Mouse (Mus musculus) liver, embryonic 16.5 days (tissue): Measurements from ENCODE around the gene Trim52. TPM values are rescaled to one million over a fixed set of nuclear protein-coding genes. Genes with fewer than 3 reads are reported as not detected.
A peak's percentile ranks its signal among the peaks of the same experiment; 100 is the strongest.
"Not testable (repeated sequence)": the region's sequence is repeated elsewhere in the genome, so short reads cannot be mapped to it uniquely, and the experiment has no call there.

Experiments used
- ATAC-seq: fragments of 200-750 bp; cut with Nextera tagmentation; 2 replicates; pipeline ENCODE4 v1.8.0; 2017; ENCODE audit warnings: low read depth, mild to moderate bottlenecking, moderate number of reproducible peaks, moderate library complexity
- H3K27ac ChIP-seq: fragments of 300-500 bp; sonication (generic); 2 replicates; pipeline ENCODE4 v1.5.1; 2014; ENCODE audit warnings: mild to moderate bottlenecking, low read length
- H3K27me3 ChIP-seq: fragments of 300-500 bp; sonication (generic); 2 replicates; pipeline ENCODE4 v1.6.1; 2014; ENCODE audit warnings: low read depth, low read length, mixed read lengths; ENCODE audit not compliant: control insufficient read depth, insufficient read depth
- H3K36me3 ChIP-seq: fragments of 300-500 bp; sonication (generic); 2 replicates; pipeline ENCODE4 v1.6.1; 2014; ENCODE audit warnings: mild to moderate bottlenecking; ENCODE audit not compliant: control insufficient read depth, insufficient read depth
- H3K4me1 ChIP-seq: fragments of 300-500 bp; sonication (generic); 2 replicates; pipeline ENCODE4 v1.6.1; 2014; ENCODE audit warnings: low read depth, low read length, mixed read lengths; ENCODE audit not compliant: control insufficient read depth
- H3K4me2 ChIP-seq: fragments of 300-500 bp; sonication (generic); 2 replicates; pipeline ENCODE4 v1.6.1; 2014; ENCODE audit warnings: low read depth, low read length, mixed read lengths
- H3K4me3 ChIP-seq: fragments of 300-500 bp; sonication (generic); 2 replicates; pipeline ENCODE4 v1.5.1; 2014; ENCODE audit warnings: low read depth, mild to moderate bottlenecking, low read length
- H3K9ac ChIP-seq: fragments of 300-500 bp; sonication (generic); 2 replicates; pipeline ENCODE4 v1.6.1; 2014; ENCODE audit warnings: low read depth, low read length
- H3K9me3 ChIP-seq: fragments of 300-500 bp; sonication (generic); replicated peaks from 2 replicates; pipeline ENCODE4 v1.6.1; 2016; ENCODE audit warnings: low read length; ENCODE audit not compliant: control insufficient read depth
- WGBS: fragments of 180-500 bp; shearing (Covaris S2); extraction: QIAGEN DNeasy Blood & Tissue Kit; methylation state at CpG from one replicate; pipeline ENCODE4 v1.1.7; 2014; ENCODE audit not compliant: insufficient replicate concordance; 5-methylcytosine and 5-hydroxymethylcytosine counted together
- polyA plus RNA-seq: library from polyadenylated mRNA; unstranded; fragments of >200 nt; fragmentation: Nextera tagmentation; extraction: Ambion mirVana; gene quantifications from 2 replicates; pipeline ENCODE4 v1.2.1, GENCODE M21; 2015

Gene Trim52
- polyA plus RNA-seq, 1 experiment from 2014 or later, result not detected

DNA sequence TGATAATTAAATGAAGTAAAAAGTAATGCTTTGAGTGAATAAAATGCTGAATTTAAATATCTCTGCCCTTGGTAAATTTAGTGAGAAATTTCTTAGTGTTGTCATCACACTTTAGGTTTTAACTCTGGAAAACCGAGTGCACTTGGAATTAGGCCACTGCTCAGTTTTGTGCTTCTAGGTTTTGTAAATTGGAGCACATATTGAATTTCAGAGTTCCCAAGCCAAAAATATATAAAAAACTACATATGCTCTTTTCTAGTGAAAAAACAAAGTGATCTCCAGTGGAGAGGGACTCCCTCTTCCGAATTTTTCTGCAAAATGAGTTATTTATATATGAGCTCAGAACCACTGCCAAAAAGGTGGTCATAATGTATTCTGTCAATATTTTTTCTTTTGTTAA, 45.2 kb downstream of the Trim52 start:
- no peak overlapping the region for H3K4me2 ChIP-seq
- no peak overlapping the region for H3K4me3 ChIP-seq
- H3K4me1 ChIP-seq, result no peaks in the 10 kb centered on the region
- WGBS, result 32% methylated on average over 2 of the region's 2 CpGs
- no peaks in the 10 kb centered on the region for H3K36me3 ChIP-seq
- no peak for ATAC-seq
- H3K27me3 ChIP-seq, result no peaks in the 10 kb centered on the region
- no peak overlapping the region for H3K27ac ChIP-seq
- H3K9me3 ChIP-seq, result no peaks in the 10 kb centered on the region
- H3K9ac ChIP-seq, result no peak overlapping the region

GRCm38 (mm10) chr14:106154879-106155576, 49.0 kb downstream of the Trim52 start:
- Histone ChIP-seq H3K4me1 (no peaks in the 10 kb centered on the region), H3K4me2 (no peak overlapping the region), H3K9me3 (no peaks in the 10 kb centered on the region), H3K27ac (no peak overlapping the region), H3K27me3 (no peaks in the 10 kb centered on the region), H3K9ac (no peak overlapping the region), H3K36me3 (no peaks in the 10 kb centered on the region), H3K4me3 (no peak overlapping the region)
- 54% methylated on average over 7 of the region's 7 CpGs for WGBS
- no peak for ATAC-seq

DNA sequence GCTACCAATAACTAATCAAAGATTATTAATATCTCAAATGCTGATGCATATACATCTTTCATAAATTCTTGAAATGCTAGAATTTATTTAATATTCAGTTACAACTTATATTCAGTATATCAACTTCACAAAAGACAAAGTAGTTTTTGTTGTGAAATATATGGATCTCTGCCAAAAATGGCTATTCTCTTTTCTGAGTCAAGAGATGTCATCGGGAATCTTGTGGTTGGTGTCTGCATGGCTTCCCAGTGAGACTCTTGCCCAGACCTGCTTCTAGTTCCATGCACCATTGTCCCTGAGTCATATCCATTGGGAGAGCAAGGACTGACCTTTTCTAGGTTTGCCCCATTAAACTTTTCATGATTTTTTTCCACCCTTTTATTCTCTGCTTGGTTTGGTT, 50.5 kb downstream of the Trim52 start:
- Histone ChIP-seq H3K4me3 (no peak overlapping the region), H3K27ac (no peak overlapping the region), H3K4me2 (no peak overlapping the region), H3K9me3 (no peaks in the 10 kb centered on the region), H3K4me1 (no peaks in the 10 kb centered on the region), H3K27me3 (no peaks in the 10 kb centered on the region), H3K9ac (no peak overlapping the region), H3K36me3 (no peaks in the 10 kb centered on the region)
- WGBS, result 61% methylated on average over 1 of the region's 1 CpGs
- ATAC-seq, result no peak

DNA sequence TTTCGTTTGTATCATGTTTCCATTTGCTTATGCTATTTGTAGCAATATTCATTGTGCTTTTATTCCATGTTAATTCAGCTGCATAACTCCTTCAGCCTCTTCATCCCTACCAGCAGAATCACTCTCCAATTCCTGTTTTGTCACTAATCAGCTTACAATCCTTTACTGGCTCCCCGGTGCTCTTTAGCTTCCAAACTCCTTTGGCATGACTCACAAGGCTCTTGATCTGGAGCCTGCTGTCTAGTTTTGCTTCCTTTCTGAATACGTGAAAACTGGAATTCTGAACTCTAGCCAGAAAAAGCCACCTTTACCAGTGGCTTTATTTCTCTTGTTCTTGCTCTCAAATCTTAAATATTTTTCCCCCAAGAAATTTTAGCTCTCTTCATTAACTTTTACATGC, 56.3 kb downstream of the Trim52 start:
- no peaks in the 10 kb centered on the region for H3K9me3 ChIP-seq
- H3K4me1 ChIP-seq, result no peaks in the 10 kb centered on the region

DNA sequence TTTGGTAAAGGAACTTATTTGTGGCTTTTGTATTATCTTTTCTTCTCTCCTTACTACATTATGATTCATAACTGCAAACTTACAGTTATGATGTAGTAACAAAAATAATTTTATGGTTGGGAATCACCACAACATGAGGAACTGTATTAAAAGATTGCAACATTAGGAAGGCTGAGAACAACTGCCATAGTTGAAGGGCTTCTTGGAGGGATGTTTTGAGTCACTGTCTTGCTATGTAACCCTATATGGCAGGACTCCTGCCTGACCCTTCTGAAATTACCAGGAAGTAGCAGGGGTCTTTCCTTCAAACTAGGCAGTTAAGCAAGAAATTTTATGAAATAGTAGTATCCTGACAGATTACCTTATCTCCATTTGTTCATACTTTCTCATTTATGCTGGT, 57.2 kb downstream of the Trim52 start:
- H3K27ac ChIP-seq, result no peak overlapping the region
- no peak overlapping the region for H3K4me2 ChIP-seq
- no peaks in the 10 kb centered on the region for H3K36me3 ChIP-seq
- H3K9me3 ChIP-seq, result no peaks in the 10 kb centered on the region
- no peak overlapping the region for H3K9ac ChIP-seq
- no peaks in the 10 kb centered on the region for H3K27me3 ChIP-seq
- H3K4me3 ChIP-seq, result no peak overlapping the region
- H3K4me1 ChIP-seq, result no peaks in the 10 kb centered on the region
- ATAC-seq, result no peak

More for the DNA sequence above, 56.3 kb downstream of the Trim52 start:
- Histone ChIP-seq H3K27ac (no peak overlapping the region), H3K36me3 (no peaks in the 10 kb centered on the region), H3K4me2 (no peak overlapping the region), H3K4me3 (no peak overlapping the region), H3K9ac (no peak overlapping the region), H3K27me3 (no peaks in the 10 kb centered on the region)
- 60% methylated on average over 3 of the region's 3 CpGs for WGBS
- ATAC-seq, result no peak

DNA sequence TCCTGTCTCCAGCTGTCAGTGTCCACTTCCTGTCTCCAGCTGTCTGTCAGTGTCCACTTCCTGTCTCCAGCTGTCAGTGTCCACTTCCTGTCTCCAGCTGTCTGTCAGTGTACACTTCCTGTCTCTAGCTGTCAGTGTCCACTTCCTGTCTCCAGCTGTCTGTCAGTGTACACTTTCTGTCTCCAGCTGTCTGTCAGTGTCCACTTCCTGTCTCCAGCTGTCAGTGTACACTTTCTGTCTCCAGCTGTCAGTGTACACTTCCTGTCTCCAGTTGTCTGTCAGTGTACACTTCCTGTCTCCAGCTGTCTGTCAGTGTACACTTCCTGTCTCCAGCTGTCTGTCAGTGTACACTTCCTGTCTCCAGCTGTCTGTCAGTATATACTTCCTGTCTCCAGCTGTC, 57.9 kb downstream of the Trim52 start:
- H3K9me3 ChIP-seq, ATAC-seq, H3K4me3 ChIP-seq, H3K27me3 ChIP-seq, H3K4me2 ChIP-seq, H3K4me1 ChIP-seq, H3K27ac ChIP-seq, H3K9ac ChIP-seq, H3K36me3 ChIP-seq: not testable (repeated sequence)

- Histone ChIP-seq H3K4me3 (no peak overlapping the region), H3K27ac (no peak overlapping the region), H3K9ac (no peak overlapping the region), H3K27me3 (no peaks in the 10 kb centered on the region), H3K9me3 (no peaks in the 10 kb centered on the region), H3K36me3 (no peaks in the 10 kb centered on the region), H3K4me2 (no peak overlapping the region), H3K4me1 (no peaks in the 10 kb centered on the region)
- ATAC-seq, result no peak
- 65% methylated on average over 5 of the region's 5 CpGs for WGBS
Measured at GRCm38 (mm10) chr14:106176879-106177278, 70.9 kb downstream of the Trim52 start.

DNA sequence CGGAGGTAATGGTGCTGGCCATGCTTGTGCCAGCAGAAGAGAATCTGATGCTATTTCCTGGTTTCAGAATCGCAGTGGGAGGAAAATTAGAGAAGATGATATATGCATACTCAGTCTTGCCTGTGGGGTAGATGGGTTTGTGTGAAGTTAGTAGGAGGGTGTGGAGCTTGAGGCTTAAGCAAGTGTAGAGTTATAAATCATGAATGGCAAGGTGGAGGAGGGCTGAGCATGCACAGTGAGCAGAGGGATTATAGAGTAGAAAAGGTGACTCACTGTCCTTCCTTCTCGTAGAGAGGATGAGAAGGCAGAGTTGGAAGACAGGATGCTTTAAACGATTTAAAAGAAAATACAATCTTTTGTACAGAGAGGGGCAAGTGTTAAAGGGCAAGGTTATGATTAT, 72.2 kb downstream of the Trim52 start:
- no peaks in the 10 kb centered on the region for H3K36me3 ChIP-seq
- ATAC-seq, result no peak

DNA sequence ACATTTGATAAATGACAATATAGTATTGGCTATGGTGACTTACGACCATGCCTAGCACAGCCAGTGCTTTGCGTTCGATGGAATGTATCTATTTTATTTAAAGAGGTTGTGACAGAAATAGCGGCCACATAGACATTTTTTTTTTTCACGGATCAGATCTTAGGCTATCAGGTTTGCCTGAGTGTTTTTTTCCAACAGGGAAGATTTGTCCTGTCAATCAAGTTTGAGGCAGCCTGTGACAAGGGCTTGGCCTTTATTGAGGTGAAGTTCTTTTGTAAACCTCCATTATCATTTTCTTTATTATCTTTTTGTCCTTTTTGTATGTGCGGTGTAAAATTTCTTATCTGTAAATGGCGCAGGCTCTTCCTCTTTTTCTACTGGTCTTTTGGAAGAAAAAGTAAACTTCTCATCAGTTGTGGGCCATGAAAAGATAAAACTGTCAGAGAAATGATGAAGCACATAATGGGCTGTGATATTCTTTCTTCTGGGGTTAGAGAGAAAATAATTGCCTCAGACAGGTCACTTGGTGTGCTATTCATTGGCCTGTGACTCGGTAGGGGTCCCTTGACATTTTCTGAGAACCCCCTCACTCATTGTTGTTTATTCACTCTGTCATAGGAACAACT, 73.2 kb downstream of the Trim52 start:
- 0 out of 2 replicates have a peak, but pooled peaks have one; percentile 19 for ATAC-seq
- 31% methylated on average over 8 of the region's 8 CpGs for WGBS

More for the DNA sequence above, 72.2 kb downstream of the Trim52 start:
- no peak overlapping the region for H3K4me2 ChIP-seq
- no peak overlapping the region for H3K9ac ChIP-seq
- 55% methylated on average over 4 of the region's 4 CpGs for WGBS
- no peaks in the 10 kb centered on the region for H3K9me3 ChIP-seq
- no peaks in the 10 kb centered on the region for H3K27me3 ChIP-seq
- H3K4me1 ChIP-seq, result no peaks in the 10 kb centered on the region
- no peak overlapping the region for H3K4me3 ChIP-seq
- H3K27ac ChIP-seq, result no peak overlapping the region

More for the DNA sequence above, 73.2 kb downstream of the Trim52 start:
- Histone ChIP-seq H3K4me2 (no peak overlapping the region), H3K36me3 (no peaks in the 10 kb centered on the region), H3K27ac (no peak overlapping the region), H3K9ac (no peak overlapping the region), H3K4me1 (no peaks in the 10 kb centered on the region), H3K27me3 (no peaks in the 10 kb centered on the region), H3K4me3 (no peak overlapping the region), H3K9me3 (no peaks in the 10 kb centered on the region)
